Mouse (Mus musculus): ENCODE measurements around the gene Itm2b.

Gene Itm2b

DNA sequence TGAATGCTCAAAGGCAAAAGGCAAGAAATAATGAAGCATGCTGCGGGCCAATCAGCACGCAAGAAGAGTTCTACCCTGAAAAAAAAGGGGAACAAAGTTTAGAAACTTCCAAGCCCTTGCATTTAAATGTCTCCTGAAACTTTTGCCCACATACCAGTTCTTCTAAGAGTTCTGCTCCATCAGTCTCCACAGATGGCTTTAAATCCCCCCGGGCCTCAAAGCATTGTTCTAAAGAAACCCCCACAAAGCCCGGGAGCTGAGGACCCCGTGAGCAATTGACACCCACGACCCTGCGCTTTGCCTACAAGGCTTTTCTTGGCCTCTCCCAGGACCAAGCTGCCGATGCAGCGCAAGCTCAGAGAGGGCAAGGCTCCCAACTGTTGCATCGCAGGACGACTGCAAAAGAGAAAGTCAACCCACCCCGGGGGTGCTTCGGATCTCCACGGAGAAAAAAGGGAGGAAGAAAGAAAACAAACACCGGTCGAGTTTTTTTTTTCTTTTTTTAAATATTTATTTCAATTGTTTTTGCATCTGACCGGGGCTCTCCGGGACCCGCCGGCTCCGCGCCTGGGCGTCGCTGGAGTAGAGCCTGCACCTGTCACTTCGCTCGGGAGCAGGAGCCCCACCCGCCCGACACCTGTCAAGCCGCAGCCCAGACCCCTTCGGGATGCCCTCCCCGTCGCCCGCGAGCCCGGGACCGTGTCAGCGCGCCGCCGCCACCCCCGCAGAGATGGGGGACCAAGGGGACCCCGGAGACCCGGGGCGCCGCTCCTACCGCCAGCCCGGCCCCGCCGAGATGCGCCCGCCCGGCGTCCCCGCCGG lies 60.2 kb downstream of the Itm2b start:
- in situ Hi-C loops (cut with MseI, MboI), result no loop called here

GRCm38 (mm10) chr14:73323965-73324364 lies 61.1 kb downstream of the Itm2b start:
- in situ Hi-C loops (cut with MseI, MboI), result no loop called here

DNA sequence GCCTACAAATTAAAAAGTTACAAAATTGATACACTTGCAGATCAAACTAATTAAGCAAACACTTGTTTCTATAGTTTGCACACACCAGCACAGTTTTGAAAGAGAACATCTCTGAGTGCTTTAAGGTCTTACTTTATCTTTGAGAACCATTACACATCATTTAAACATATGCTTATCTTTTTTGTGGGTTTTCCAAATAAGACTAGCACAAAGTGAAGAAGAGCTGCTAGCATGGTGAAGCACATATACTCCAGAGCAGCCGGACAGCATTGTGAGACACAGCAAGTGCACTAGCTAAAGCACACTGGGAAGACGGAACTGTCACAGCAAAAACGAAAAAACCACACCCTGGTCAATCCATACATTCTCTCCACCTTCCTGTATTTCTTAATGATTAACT lies 62.9 kb downstream of the Itm2b start:
- in situ Hi-C loops (cut with MseI, MboI), result no loop called here

GRCm38 (mm10) chr14:73316933-73317332 lies 68.2 kb downstream of the Itm2b start:
- in situ Hi-C loops (cut with MseI, MboI), result no loop called here

GRCm38 (mm10) chr14:73313864-73314263 lies 71.2 kb downstream of the Itm2b start:
- in situ Hi-C loops (cut with MseI, MboI), result no loop called here

DNA sequence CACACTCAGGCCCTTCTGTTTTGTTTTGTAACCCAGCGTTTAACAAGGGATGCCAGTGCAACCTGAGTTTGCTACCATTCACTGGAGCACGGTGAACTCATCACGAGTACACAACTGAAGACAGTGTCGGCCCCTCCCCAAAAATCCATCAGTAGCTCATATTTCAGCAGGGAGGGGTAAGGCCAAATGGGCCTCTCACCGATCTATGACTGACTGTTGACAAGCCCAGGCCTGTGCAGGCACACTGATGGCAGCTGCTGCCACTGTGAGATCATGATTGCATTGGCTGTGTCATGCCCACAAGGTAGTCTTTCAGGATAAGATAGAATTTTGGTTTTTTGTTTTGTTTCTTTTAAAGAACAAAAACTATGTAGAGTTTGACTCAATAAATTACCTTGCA lies 71.7 kb downstream of the Itm2b start:
- in situ Hi-C loops (cut with MseI, MboI), result no loop called here

DNA sequence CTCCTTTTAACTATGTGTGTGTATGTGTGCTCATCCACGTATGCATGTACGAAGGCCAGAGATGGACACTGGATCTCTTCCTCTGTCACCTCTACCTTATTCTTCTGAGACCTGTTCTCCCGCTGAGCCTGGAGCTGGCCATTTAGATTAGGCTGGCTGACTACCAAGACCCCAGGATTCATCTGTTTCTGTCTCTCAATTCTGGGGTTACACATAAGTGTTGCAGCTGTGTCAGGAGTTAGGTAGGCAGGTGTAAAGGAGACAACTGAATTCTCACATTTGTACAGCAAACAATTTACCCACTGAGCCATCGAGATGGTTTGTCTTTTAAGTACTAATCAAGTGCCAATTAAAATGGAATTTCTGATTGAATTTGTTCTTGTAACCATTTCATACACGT lies 72.2 kb downstream of the Itm2b start:
- in situ Hi-C loops (cut with MseI, MboI), result no loop called here

Measured in mouse trophoblast stem cell (cell line).